Mouse (Mus musculus): ENCODE data around the gene Ptgr2.

GRCm38 (mm10) chr12:84235577-84235976, 49.5 kb upstream of the Ptgr2 start:
- TF ChIP-seq EP300 (IDR thresholded peaks at IDR 0.05; ENCODE audit: low read depth) (no peak), CTCF (IDR thresholded peaks at IDR 0.05; ENCODE audit: low read depth) (no peak)

All from heart, postnatal 0 days (tissue).